Mouse (Mus musculus) monocyte, adult 59 days (primary cell): ENCODE data around the gene Plb1. TPM values are rescaled to one million over a fixed set of nuclear protein-coding genes. Genes with fewer than 3 reads are reported as not detected.

Source experiments
- total RNA-seq, 2 experiments: library from RNA; stranded (reverse); gene quantifications; one replicate each; pipeline ENCODE4 v1.2.4; 2023

Gene Plb1
- under 1 TPM; 0.18 to 0.21 TPM for total RNA-seq

GRCm38 (mm10) chr5:32232474-32232873 lies at the start of gene Plb1:
Gene Plb1, plus strand, starts transcription at chr5:32232708.

Other genes starting within 250 kb of the Plb1 start
- gene Fosl2, start 96.9 kb upstream of the Plb1 start, total RNA-seq: 100 to 1,000 TPM; 220 to 233 TPM
- gene Ppp1cb, start 226.1 kb downstream of the Plb1 start, total RNA-seq: 100 to 1,000 TPM; 207 to 209 TPM